Mouse (Mus musculus) CD4-positive helper T cell, adult 2 months (primary cell): Measurements from ENCODE around the gene Prap1.

Source experiments
- DNase-seq: peaks from one replicate; pipeline ENCODE4 v3.0.0-alpha.2; 2012; ENCODE audit warnings: low read depth, missing footprints, low spot score

Prap1 gene

GRCm38 (mm10) chr7:140092924-140093528 is at the start of gene Prap1:
Gene Prap1 (plus strand): TSS chr7:140093395.
- no peak for DNase-seq

DNA sequence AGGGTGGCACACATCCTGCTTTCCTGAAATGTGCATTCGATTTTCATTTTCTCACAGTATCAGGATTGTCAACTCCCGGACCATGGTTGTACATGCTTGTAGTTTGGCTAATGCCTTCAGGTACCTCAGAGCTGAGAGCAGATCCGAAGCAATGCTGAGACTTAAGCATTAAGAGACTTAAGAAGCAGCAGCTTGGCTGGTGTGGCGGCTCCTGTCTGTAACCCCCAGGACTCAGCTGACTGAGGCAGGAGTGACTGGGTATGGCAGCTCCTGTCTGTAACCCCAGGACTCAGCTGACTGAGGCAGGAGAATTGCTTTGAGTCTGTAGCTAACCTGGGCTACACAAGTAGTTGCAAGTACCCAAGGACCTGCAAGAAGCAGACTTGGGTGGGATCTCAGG is 47.6 kb upstream of the Prap1 start:
- no peak for DNase-seq

- no peak for DNase-seq
Measured at GRCm38 (mm10) chr7:140047811-140048311, 45.3 kb upstream of the Prap1 start.

- no peak for DNase-seq
Measured at GRCm38 (mm10) chr7:140048361-140049114, 44.7 kb upstream of the Prap1 start, which contains the start of gene Msx3. Gene Msx3 (minus strand): TSS chr7:140049089.

- DNase-seq: peak; percentile 45
Measured at GRCm38 (mm10) chr7:140049115-140049689, 44.0 kb upstream of the Prap1 start.

DNA sequence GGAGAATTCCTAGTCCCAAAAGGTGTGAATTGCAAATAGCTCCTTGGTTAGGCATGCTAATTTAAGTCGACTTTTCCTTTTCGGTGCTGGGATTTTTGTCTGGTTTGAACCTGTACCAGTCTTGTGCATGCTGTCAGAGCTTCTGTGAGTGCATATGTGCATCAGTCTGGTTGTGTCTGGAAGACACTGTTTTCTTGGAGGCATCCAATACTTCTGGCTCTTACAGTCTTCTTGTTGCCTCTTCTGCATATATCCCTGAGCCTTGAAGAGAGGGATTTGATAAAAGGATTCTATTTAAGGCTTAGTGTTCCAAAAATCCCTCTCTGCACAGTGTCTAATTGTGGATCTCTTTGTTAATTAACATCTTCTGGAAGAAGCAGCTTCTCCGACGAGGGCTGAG is 39.1 kb upstream of the Prap1 start:
- DNase-seq: no peak

DNA sequence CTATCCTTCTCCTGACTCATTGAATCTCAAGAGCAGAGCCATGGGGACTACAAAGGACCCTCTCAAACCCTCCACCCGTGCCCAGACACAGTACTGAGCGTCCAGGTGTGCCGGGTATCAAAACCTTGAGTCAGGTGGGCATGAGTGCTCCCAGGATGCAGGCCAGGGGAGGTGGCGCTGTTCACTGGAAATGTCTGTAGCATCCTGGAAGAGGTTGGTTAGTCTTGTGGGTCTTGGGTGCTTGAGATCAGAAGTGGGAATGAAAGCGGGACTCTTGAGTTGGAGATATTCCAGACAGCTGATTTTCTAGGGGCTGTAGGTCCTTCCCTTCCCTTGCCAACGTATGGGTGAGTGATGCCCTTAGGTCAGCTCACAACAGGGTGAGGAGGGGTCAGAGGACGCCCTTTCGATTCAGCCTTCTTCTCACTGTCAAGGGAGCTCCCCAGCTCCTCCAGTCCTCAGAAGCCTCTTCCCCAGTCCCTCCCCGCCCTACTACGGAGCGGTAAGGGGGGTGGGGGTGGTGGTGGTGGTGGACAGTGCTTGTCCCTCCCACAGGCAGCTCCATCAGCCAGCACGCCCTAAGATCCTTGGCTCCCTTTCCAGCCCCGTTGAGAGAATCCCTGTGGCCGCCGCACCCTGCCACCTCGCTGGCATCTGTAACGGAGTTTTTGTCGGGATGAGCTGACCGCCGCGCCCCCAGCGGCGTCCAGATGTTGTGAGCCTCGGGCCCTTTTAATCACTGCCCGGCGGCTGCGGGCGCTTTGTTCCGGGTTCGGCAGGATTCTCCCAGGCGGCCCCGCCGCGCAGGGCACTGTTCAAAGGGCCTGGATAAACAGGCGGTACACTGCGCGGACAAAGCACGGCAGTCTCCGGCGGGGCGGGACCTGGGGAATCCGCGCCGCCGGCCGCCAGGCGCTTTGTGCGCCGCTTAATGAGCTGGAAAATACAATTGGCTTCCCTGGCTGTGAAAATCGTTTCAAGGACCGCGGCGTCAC is 35.5 kb upstream of the Prap1 start:
- DNase-seq: no peak

- no peak for DNase-seq
Measured at GRCm38 (mm10) chr7:140058528-140058927, 34.7 kb upstream of the Prap1 start.

- DNase-seq: no peak
Measured at GRCm38 (mm10) chr7:140059601-140060000, 33.6 kb upstream of the Prap1 start.

DNA sequence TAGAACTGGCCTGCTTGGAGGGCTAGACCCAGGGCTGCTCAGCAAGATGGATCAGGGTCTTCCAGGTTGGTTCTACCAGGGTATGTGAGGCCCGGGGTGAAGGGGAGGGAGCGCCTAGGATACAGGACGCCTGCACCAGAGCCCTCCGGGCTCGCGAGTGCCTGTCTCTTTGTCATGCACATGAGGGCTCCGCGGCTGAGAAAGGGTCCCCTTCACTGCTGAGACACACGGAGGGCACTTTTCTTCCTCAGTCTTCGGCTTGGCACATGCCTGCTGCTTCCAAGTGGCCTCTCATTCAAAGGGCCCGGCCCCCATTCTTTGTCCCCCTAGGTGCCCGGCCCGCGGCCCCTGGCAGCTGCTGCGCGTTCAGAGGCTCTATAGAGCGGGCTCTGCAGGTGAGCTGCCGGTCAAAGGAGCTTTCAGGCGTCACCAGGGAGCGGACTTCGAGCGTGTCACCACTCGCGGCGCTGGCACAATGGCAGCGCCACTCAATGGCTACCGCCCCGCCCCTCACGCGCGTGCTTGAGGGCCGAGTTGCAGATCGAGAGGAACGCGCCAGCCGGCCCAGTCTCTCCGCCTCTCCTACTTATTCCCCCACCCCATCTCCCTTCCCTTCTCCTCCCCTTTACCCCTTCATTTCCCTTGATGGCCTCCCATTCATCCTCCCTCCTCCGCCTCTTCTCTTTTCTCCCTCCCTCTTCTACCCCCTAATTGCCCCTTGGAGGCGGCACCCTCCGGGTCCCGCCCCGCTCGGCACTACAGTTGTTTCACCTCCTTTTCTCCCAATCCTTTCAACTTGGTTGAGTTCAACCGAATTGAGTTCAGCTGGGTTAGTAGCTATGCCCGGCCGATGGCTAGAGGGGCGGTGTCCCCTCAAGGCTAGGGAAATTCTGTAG is 32.0 kb upstream of the Prap1 start:
- no peak for DNase-seq

- DNase-seq: no peak
Measured at GRCm38 (mm10) chr7:140061832-140062130, 31.4 kb upstream of the Prap1 start.

DNA sequence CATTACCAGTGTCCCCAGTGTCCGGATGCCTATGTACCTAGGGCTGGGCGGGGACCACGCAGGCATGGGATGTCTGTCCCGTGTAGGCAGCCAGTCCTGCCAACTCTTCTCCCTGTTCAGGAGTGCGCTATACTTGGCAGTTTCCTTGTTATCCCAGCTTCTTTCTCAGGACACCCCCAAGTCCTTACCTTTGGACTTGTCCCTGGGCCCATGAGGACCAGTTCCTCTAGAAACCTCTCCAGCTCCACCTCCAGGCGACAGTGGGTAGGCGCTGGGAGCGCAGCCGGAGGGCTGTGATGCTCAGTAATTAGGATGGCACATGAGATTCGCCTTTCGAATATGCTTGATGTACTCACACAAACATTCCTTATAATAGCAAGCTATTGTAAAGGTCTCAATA is 30.9 kb upstream of the Prap1 start:
- no peak for DNase-seq

- peak; percentile 68 for DNase-seq
Measured at GRCm38 (mm10) chr7:140063092-140063491, 30.1 kb upstream of the Prap1 start.

- no peak for DNase-seq
Measured at GRCm38 (mm10) chr7:140067397-140067796, 25.8 kb upstream of the Prap1 start.

- no peak for DNase-seq
Measured at GRCm38 (mm10) chr7:140070042-140070711, 23.0 kb upstream of the Prap1 start.

- DNase-seq: no peak
Measured at GRCm38 (mm10) chr7:140077698-140078097, 15.5 kb upstream of the Prap1 start.

GRCm38 (mm10) chr7:140078711-140079110 is 14.5 kb upstream of the Prap1 start:
- DNase-seq: peak; percentile 74

DNA sequence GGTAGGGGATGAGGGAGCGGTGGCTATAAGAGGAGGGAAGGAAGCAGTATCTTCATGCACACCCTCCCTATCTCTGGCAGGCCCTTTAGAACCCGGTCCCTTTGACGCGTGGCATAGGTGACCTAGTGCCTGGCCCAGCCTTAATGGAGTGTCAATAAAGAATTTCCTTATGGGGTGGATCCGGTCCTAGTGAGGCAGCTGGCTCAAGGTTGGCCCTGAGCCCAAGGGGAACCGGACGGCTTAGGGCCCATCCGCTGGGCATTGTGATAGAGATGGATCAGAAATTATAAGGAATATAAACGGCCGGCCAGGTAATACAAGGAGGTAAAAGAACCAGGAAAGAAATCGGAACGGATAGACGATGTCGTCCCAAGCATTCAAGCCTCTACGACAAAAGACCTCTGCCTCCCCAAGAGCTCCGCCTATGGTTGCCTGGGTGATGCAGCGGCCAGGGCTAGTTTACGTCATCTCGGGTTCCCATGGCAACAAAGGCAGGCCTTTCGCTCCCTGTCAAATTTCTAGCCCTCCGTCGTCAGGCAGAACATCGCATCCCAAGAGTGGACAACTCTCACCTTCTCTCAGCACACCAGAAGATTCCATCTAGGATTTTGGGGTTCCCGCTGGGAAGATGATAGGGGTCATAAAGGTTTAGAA is 12.6 kb upstream of the Prap1 start:
- DNase-seq: peak; percentile 78

DNA sequence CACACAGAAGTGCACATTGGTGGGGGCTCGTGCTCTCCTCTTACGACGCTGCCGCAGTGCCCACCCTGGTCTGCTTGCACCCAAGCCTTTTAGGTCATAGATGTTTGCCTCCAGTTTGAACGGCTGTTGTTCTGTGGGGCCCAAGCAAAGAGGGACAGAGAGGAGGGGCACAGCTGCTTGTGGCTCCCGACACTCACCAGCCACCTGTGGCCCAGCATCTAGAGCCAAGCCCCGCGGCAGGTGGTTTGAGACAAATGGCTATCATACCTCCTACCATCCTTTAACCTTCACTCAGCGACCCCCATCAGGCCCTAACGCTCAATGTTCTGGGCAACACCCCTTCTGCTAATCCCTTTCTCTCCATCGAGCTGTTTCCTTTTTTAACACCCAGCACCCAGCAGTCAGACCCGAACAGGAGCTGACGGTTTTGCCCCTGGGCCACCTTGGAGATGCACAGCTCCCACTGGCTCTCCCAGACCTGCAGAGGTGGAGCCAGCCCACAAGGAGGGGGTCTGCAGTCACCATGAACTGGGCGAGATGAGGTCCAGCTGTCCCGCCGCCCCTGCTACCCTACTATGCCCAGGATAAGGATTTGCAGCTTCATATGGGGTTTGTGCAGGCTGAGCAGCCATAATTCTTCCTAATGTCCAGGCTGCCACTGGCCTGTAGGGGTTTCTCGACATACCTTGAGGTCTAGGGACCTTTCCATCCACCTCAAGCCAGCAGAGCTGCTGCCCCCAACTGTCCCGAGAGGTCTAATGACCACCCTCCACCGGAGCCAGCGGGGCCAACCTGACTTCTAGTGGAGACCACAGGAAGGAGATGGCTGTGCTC is 11.6 kb upstream of the Prap1 start:
- DNase-seq: no peak
